12 mouse cellular contexts compared by ENCODE assay signal in genomic region chr1:74374980-74375379, GRCm38 (mm10). TPM values are rescaled to one million over a fixed set of nuclear protein-coding genes. Genes with fewer than 3 reads are reported as not detected.
A peak's percentile ranks its signal among the peaks of the same experiment; 100 is the strongest.
DNase-seq lines count a peak whose midpoint lies in the region; ATAC-seq and TF ChIP-seq lines count a peak whose summit lies in the region.
"Had no signal": no experiment of that assay in that cellular context is flagged by ENCODE, and none has a peak within 500 bp of the region (broad histone marks: within the 10 kb centered on the region; RNA-seq: fewer than 3 reads in every experiment).

Gene Slc11a1, plus strand, starts transcription at chr1:74375195.

- no peaks in the 10 kb centered on the region for H3K4me1 ChIP-seq in heart, adult 2 months (ENCODE audit: control insufficient read depth, insufficient read depth, low read length)
- 0 out of 2 replicates have a peak, but pooled peaks cover 3% of the 10 kb centered on the region for H3K4me1 ChIP-seq in thymus, adult 2 months (replicated peaks; ENCODE audit: control insufficient read depth, insufficient read depth, low read length)
- peaks cover 0 to 8% of the 10 kb centered on the region in 2 experiments; a peak in 3 of 4 replicates for H3K4me1 ChIP-seq in liver, embryonic 14.5 days (replicated peaks; ENCODE audit: control insufficient read depth in 2 of 2, insufficient read depth in 2 of 2, low read length in 1 of 2)
- H3K4me1 ChIP-seq in small intestine, adult 2 months (ENCODE audit: control insufficient read depth, insufficient read depth, insufficient read length, low read length): peaks cover 3% of the 10 kb centered on the region
- H3K4me1 ChIP-seq: midbrain, embryonic 12.5 days had no signal

- H3K27ac ChIP-seq in heart, adult 2 months: peak within 1 kb of the TSS; percentile 28; the same call in 1 of the 2 replicates
- no peak within 1 kb of the TSS for H3K27ac ChIP-seq in thymus, adult 2 months (ENCODE audit: control insufficient read depth, insufficient read depth, low read length)
- H3K27ac ChIP-seq in liver, embryonic 14.5 days: no peak within 1 kb of the TSS
- H3K27ac ChIP-seq in small intestine, adult 2 months (ENCODE audit: insufficient read depth, low read depth, low read length): no peak within 1 kb of the TSS
- H3K27ac ChIP-seq: hindbrain, embryonic 12.5 days; midbrain, embryonic 12.5 days had no signal

- 79% methylated on average over 8 of the region's 8 CpGs for WGBS in heart, adult 2 months
- 89% methylated on average over 8 of the region's 8 CpGs for WGBS in thymus, adult 2 months
- 37% methylated on average over 8 of the region's 8 CpGs for WGBS in liver, embryonic 14.5 days (ENCODE audit: insufficient replicate concordance)
- 72% methylated on average over 8 of the region's 8 CpGs for WGBS in small intestine, adult 2 months

- H3K79me2 ChIP-seq in heart, adult 2 months (replicated peaks; ENCODE audit: control insufficient read depth, insufficient read depth, low read length): no peaks in the 10 kb centered on the region

- TF ChIP-seq CTCF in heart, adult 2 months (IDR thresholded peaks at IDR 0.05): no peak
- no peak for TF ChIP-seq CTCF in thymus, adult 2 months (IDR thresholded peaks at IDR 0.05; ENCODE audit: borderline replicate concordance, control insufficient read depth, extremely low read depth, insufficient read depth, low read length, poor library complexity)
- TF ChIP-seq CTCF in liver, embryonic 14.5 days (IDR thresholded peaks at IDR 0.05; ENCODE audit: low read depth): no peak
- TF ChIP-seq CTCF in small intestine, adult 2 months (IDR thresholded peaks at IDR 0.05; ENCODE audit: extremely low read depth, insufficient read length, insufficient replicate concordance, low read depth, low read length): no peak

- peak; percentile 22; the same call in 1 of the 2 replicates for TF ChIP-seq POLR2A in heart, adult 2 months (IDR thresholded peaks at IDR 0.05; ENCODE audit: insufficient read depth, low read depth, low read length)
- no peak for TF ChIP-seq POLR2A in thymus, adult 2 months (IDR thresholded peaks at IDR 0.05; ENCODE audit: control insufficient read depth, extremely low read depth, insufficient read depth, low read length, poor library complexity)
- no peak for TF ChIP-seq POLR2A in small intestine, adult 2 months (IDR thresholded peaks at IDR 0.05; ENCODE audit: low read depth, low read length)

- ATAC-seq in liver, embryonic 14.5 days (ENCODE audit: insufficient read depth): peak; percentile 26; the same call in 1 of the 2 replicates

- H3K4me3 ChIP-seq in heart, adult 2 months: no peak within 1 kb of the TSS
- no peak within 1 kb of the TSS for H3K4me3 ChIP-seq in thymus, adult 2 months (ENCODE audit: control insufficient read depth, insufficient read depth, low read length)
- no peak within 1 kb of the TSS for H3K4me3 ChIP-seq in liver, embryonic 14.5 days (ENCODE audit: insufficient read depth in 1 of 2, low read depth in 2 of 2, low read length in 2 of 2)
- peak within 1 kb of the TSS; percentile 22 for H3K4me3 ChIP-seq in small intestine, adult 2 months (ENCODE audit: low read depth, low read length)
- H3K4me3 ChIP-seq: hindbrain, embryonic 12.5 days; midbrain, embryonic 12.5 days had no signal

- 0 out of 2 replicates have a peak, but pooled peaks have one; percentile 35 for TF ChIP-seq EP300 in heart, adult 2 months (IDR thresholded peaks at IDR 0.05; ENCODE audit: insufficient read depth, low read depth, low read length)
- no peak for TF ChIP-seq EP300 in liver, embryonic 14.5 days (IDR thresholded peaks at IDR 0.05; ENCODE audit: low read depth)

- H3K9ac ChIP-seq in heart, adult 2 months (ENCODE audit: low read depth, low read length): no peak within 1 kb of the TSS
- no peak within 1 kb of the TSS for H3K9ac ChIP-seq in liver, embryonic 14.5 days (replicated peaks)
- H3K9ac ChIP-seq: hindbrain, embryonic 12.5 days; midbrain, embryonic 12.5 days had no signal

- no peak within 1 kb of the TSS for H3K4me2 ChIP-seq in liver, embryonic 14.5 days (ENCODE audit: low read depth)
- H3K4me2 ChIP-seq: hindbrain, embryonic 12.5 days; midbrain, embryonic 12.5 days had no signal

- DNase-seq in heart, adult 2 months: peak; percentile 38 to 58
- no peak for DNase-seq in heart, postnatal 10 days
- no peak for DNase-seq in thymus, adult 2 months
- no peak for DNase-seq in thymus, postnatal 4 days
- no peak for DNase-seq in liver, embryonic 14.5 days (ENCODE audit: low read depth in 3 of 3, low spot score in 3 of 3)
- DNase-seq in adipocyte (ENCODE audit: low spot score): no peak
- DNase-seq in thymus, postnatal 36 days: no peak
- DNase-seq: cerebellum, postnatal 36 days; kidney, adult 9 months had no signal

- intact Hi-C loops in heart, adult 2 months (cut with DNase I): no loop called here
- intact Hi-C loops in heart, postnatal 10 days (cut with DNase I): no loop called here

- H3K36me3 ChIP-seq in heart, adult 2 months (ENCODE audit: control insufficient read depth, insufficient read depth, low read length): no peaks in the 10 kb centered on the region
- no peaks in the 10 kb centered on the region for H3K36me3 ChIP-seq in thymus, adult 2 months (ENCODE audit: control insufficient read depth, insufficient read depth, low read length)
- no peaks in the 10 kb centered on the region for H3K36me3 ChIP-seq in liver, embryonic 14.5 days (replicated peaks; ENCODE audit: control insufficient read depth, insufficient read depth, low read depth)
- no peaks in the 10 kb centered on the region for H3K36me3 ChIP-seq in small intestine, adult 2 months (ENCODE audit: control insufficient read depth, insufficient read depth, low read length)
- H3K36me3 ChIP-seq: hindbrain, embryonic 12.5 days; midbrain, embryonic 12.5 days had no signal

- H3K27me3 ChIP-seq in heart, adult 2 months (ENCODE audit: control insufficient read depth, insufficient read depth, low read length): no peaks in the 10 kb centered on the region
- no peaks in the 10 kb centered on the region for H3K27me3 ChIP-seq in thymus, adult 2 months (ENCODE audit: control insufficient read depth, insufficient read depth, low read length)
- no peaks in the 10 kb centered on the region for H3K27me3 ChIP-seq in liver, embryonic 14.5 days (ENCODE audit: control insufficient read depth, insufficient read depth, low read length)
- H3K27me3 ChIP-seq in small intestine, adult 2 months (ENCODE audit: control insufficient read depth, insufficient read depth, low read length): no peaks in the 10 kb centered on the region
- H3K27me3 ChIP-seq: hindbrain, embryonic 12.5 days; midbrain, embryonic 12.5 days had no signal

- H3K9me3 ChIP-seq in liver, embryonic 14.5 days (ENCODE audit: control insufficient read depth, low read length): no peaks in the 10 kb centered on the region
- H3K9me3 ChIP-seq: hindbrain, embryonic 12.5 days; midbrain, embryonic 12.5 days had no signal

RNA-seq across cellular contexts. Expression of gene Slc11a1, which starts in this region (rescaled TPM):
- total RNA-seq in heart, adult 2 months (2021): 1 to 10 TPM; 5.2 to 5.8 TPM
- polyA plus RNA-seq in heart, adult 2 months (2012; rRNA removed): 12.3 and 13.0 TPM in 2 replicates
- 1 to 10 TPM; 1.2 to 3.7 TPM for total RNA-seq in heart, postnatal 10 days (2021)
- 46.3 and 48.7 TPM in 2 replicates for polyA plus RNA-seq in thymus, adult 2 months (2012; rRNA removed)
- 9.2 and 13.7 TPM in 2 replicates for polyA plus RNA-seq in liver, embryonic 14.5 days (2012; rRNA removed)
- polyA plus RNA-seq in liver, embryonic 14.5 days (2014; fragmentation: Nextera tagmentation; extraction: Ambion mirVana): 8.3 and 8.7 TPM in 2 replicates
- polyA plus RNA-seq in small intestine, adult 2 months (2012; rRNA removed): 12.7 and 17.9 TPM in 2 replicates

Comparison
In these comparisons a context has a peak if more than half of its experiments do, and no peak if none do; other contexts are left out.
1. DNase-seq: peak in heart, adult 2 months (2 of 2); none in heart, postnatal 10 days (0 of 2), thymus, adult 2 months (single experiment), thymus, postnatal 4 days (single experiment), liver, embryonic 14.5 days (0 of 3), adipocyte (single experiment) and thymus, postnatal 36 days (0 of 2).